Mouse (Mus musculus) testis, adult 2 months (tissue): Measurements from ENCODE around the gene Kctd15.

Source experiments
- CTCF ChIP-seq: fragments of 200-500 bp; IDR thresholded peaks from 2 replicates; pipeline ENCODE4 v1.5.1; 2012; ENCODE audit warnings: low read depth, mild to moderate bottlenecking, inconsistent platforms, low read length, moderate library complexity; ENCODE audit not compliant: control insufficient read depth, insufficient read depth, insufficient replicate concordance
- POLR2A ChIP-seq: fragments of 200-500 bp; IDR thresholded peaks from 2 replicates; pipeline ENCODE4 v1.6.1; 2012; ENCODE audit warnings: low read depth, mild to moderate bottlenecking, inconsistent platforms, low read length, moderate library complexity; ENCODE audit not compliant: control insufficient read depth

DNA sequence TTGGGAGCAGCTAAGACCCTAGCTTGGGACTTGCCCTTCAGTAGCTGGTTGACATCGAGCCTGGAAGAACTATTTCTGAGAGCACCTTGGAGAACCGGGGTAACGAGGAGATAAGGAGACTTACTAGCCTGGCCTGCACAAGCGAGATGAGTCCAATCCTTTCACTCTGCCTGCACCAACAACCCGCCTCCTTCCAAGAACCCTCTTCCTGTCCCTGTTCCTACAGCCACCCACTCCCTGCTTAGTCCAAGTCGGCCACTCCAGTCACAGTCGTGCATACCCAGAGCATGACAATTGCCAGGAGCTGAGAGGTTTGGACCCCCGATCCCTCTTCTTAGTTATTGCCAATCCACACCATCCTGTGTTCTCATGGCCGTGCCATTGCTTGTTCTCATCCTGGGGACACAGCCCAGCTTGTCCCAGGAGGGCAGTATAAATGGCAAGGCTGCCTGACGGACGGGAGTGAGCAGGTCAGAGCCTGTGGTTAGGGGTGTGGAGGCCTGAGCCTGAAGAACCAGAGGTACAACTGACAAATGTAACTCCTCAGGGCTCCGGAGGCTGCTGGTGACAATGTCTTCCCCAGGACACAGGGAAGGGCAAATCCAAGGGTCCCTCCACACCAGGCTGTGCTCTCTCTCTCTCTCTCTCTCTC lies 10.3 kb downstream of the Kctd15 start:
- TF ChIP-seq POLR2A (no peak), CTCF (no peak)
